Mouse (Mus musculus) lung, postnatal 0 days (tissue): Measurements from ENCODE around the gene Kpna2.

Source experiments
- CTCF ChIP-seq: IDR thresholded peaks from 2 replicates; pipeline ENCODE4 v1.5.1; 2016; ENCODE audit warnings: antibody characterized with exemption, mild to moderate bottlenecking
- EP300 ChIP-seq: IDR thresholded peaks from 2 replicates; pipeline ENCODE4 v1.6.1; 2016; ENCODE audit warnings: antibody characterized with exemption, mild to moderate bottlenecking, control low read depth

GRCm38 (mm10) chr11:106998651-106999150 is 640 bp downstream of the Kpna2 start:
- TF ChIP-seq CTCF (no peak), EP300 (no peak)
